Mouse (Mus musculus) hindbrain, embryonic 15.5 days (tissue): ENCODE results near the gene Vamp9. TPM values are rescaled to one million over a fixed set of nuclear protein-coding genes. Genes with fewer than 3 reads are reported as not detected.

Experiments used
- ATAC-seq: fragments of 200-750 bp; cut with Nextera tagmentation; 2 replicates; pipeline ENCODE4 v1.8.0; 2017; ENCODE audit warnings: low read depth, moderate number of reproducible peaks, moderate TSS enrichment; ENCODE audit not compliant: low FRiP score
- H3K27ac ChIP-seq: fragments of 300-500 bp; sonication (generic); replicated peaks from 2 replicates; pipeline ENCODE4 v1.5.1; 2015; ENCODE audit warnings: mild to moderate bottlenecking, inconsistent platforms
- H3K27me3 ChIP-seq: fragments of 300-500 bp; sonication (generic); 2 replicates; pipeline ENCODE4 v1.6.1; 2015; ENCODE audit warnings: control low read depth, inconsistent platforms
- H3K36me3 ChIP-seq: fragments of 300-500 bp; sonication (generic); 2 replicates; pipeline ENCODE4 v1.6.1; 2015; ENCODE audit warnings: control low read depth, inconsistent platforms
- H3K4me1 ChIP-seq: fragments of 300-500 bp; sonication (generic); replicated peaks from 2 replicates; pipeline ENCODE4 v1.6.1; 2015; ENCODE audit warnings: control low read depth, inconsistent platforms
- H3K4me2 ChIP-seq: fragments of 300-500 bp; sonication (generic); 2 replicates; pipeline ENCODE4 v1.6.1; 2015; ENCODE audit warnings: moderate library complexity, mild to moderate bottlenecking, inconsistent platforms
- H3K4me3 ChIP-seq: fragments of 300-500 bp; sonication (generic); 2 replicates; pipeline ENCODE4 v1.5.1; 2015; ENCODE audit warnings: mild to moderate bottlenecking, inconsistent platforms
- H3K9ac ChIP-seq: fragments of 300-500 bp; sonication (generic); 2 replicates; pipeline ENCODE4 v1.6.1; 2015; ENCODE audit warnings: inconsistent platforms
- H3K9me3 ChIP-seq: fragments of 300-500 bp; sonication (generic); 2 replicates; pipeline ENCODE4 v1.6.1; 2016; ENCODE audit warnings: control low read depth, inconsistent platforms
- WGBS: fragments of 180-500 bp; shearing (Covaris S2); methylation state at CpG from one replicate; pipeline ENCODE4 v1.1.7; 2015; 5-methylcytosine and 5-hydroxymethylcytosine counted together
- polyA plus RNA-seq: library from polyadenylated mRNA; unstranded; fragments of >200 nt; fragmentation: Nextera tagmentation; extraction: Ambion mirVana; gene quantifications from 2 replicates; pipeline ENCODE4 v1.2.1, GENCODE M21; 2015

Vamp9 gene
- polyA plus RNA-seq, result 0.76 and 1.2 TPM in 2 replicates

- Histone ChIP-seq H3K4me2 (peak within 1 kb of the TSS; percentile 76), H3K9me3 (no peaks in the 10 kb centered on the region), H3K4me3 (peak within 1 kb of the TSS; percentile 84), H3K9ac (peak within 1 kb of the TSS; percentile 81), H3K4me1 (peaks cover 3% of the 10 kb centered on the region), H3K27me3 (no peaks in the 10 kb centered on the region), H3K36me3 (no peaks in the 10 kb centered on the region), H3K27ac (peak within 1 kb of the TSS; percentile 93)
- 5% methylated on average over 49 of the region's 49 CpGs for WGBS
- ATAC-seq, result peak; percentile 99
These were observed at the start of gene Vamp9 for GRCm38 (mm10) chr5:99906181-99906956. Vamp9 (plus strand) TSS chr5:99906254.

DNA sequence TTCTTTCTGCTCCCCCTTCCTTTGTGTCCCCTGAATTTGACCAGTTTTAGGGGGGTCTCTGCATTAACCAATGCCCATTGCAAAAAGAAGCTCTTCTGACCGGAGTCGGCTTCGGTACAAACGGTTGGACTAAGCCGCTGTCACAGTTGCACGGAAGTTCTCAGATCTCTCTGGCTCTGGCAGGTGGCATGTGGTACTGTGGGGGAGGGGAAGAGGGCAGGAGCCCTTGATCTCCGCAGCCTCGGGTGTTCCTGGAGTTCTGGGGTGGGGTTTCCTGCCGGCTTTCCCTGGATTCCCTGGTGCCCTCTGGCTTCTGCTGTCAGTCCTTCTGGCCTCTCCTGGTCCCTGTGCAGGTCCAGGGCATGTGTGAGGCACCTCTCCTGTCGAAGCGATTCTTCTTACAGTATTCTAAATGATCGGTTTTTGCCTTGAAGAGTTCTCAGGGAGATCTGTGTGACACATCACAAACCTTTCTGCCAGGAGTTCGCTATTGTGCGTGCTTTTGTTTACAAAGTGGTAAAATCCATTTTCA, 48.9 kb upstream of the Vamp9 start:
- 0 out of 2 replicates have a peak, but pooled peaks cover 3% of the 10 kb centered on the region for H3K4me1 ChIP-seq
- H3K27ac ChIP-seq, result no peak overlapping the region
- no peak overlapping the region for H3K4me2 ChIP-seq
- H3K9ac ChIP-seq, result no peak overlapping the region
- no peak overlapping the region for H3K4me3 ChIP-seq
- WGBS, result 47% methylated on average over 14 of the region's 14 CpGs
- H3K36me3 ChIP-seq, result no peaks in the 10 kb centered on the region
- no peaks in the 10 kb centered on the region for H3K27me3 ChIP-seq
- H3K9me3 ChIP-seq, result no peaks in the 10 kb centered on the region
- no peak for ATAC-seq

- no peaks in the 10 kb centered on the region for H3K36me3 ChIP-seq
- no peak overlapping the region for H3K9ac ChIP-seq
- H3K4me1 ChIP-seq, result 0 out of 2 replicates have a peak, but pooled peaks cover 3% of the 10 kb centered on the region
- no peaks in the 10 kb centered on the region for H3K27me3 ChIP-seq
- H3K4me3 ChIP-seq, result no peak overlapping the region
- no peak overlapping the region for H3K27ac ChIP-seq
- no peak for ATAC-seq
- no peak overlapping the region for H3K4me2 ChIP-seq
- WGBS, result 49% methylated on average over 13 of the region's 13 CpGs
- H3K9me3 ChIP-seq, result no peaks in the 10 kb centered on the region
These were observed 46.2 kb upstream of the Vamp9 start for GRCm38 (mm10) chr5:99859637-99860433.

GRCm38 (mm10) chr5:99861816-99862215, 44.2 kb upstream of the Vamp9 start:
- WGBS, result 88% methylated on average over 6 of the region's 6 CpGs

GRCm38 (mm10) chr5:99863656-99864380, 42.2 kb upstream of the Vamp9 start:
- H3K9me3 ChIP-seq, result no peaks in the 10 kb centered on the region
- no peak overlapping the region for H3K27ac ChIP-seq
- no peak overlapping the region for H3K9ac ChIP-seq
- H3K4me1 ChIP-seq, result no peaks in the 10 kb centered on the region
- no peak for ATAC-seq
- no peak overlapping the region for H3K4me3 ChIP-seq
- H3K27me3 ChIP-seq, result no peaks in the 10 kb centered on the region
- H3K36me3 ChIP-seq, result no peaks in the 10 kb centered on the region
- WGBS, result 81% methylated on average over 13 of the region's 13 CpGs
- no peak overlapping the region for H3K4me2 ChIP-seq

More at GRCm38 (mm10) chr5:99861816-99862215, 44.2 kb upstream of the Vamp9 start:
- Histone ChIP-seq H3K36me3 (no peaks in the 10 kb centered on the region), H3K4me2 (no peak overlapping the region), H3K9ac (no peak overlapping the region), H3K27ac (no peak overlapping the region), H3K27me3 (no peaks in the 10 kb centered on the region), H3K4me1 (0 out of 2 replicates have a peak, but pooled peaks cover 3% of the 10 kb centered on the region), H3K9me3 (no peaks in the 10 kb centered on the region), H3K4me3 (no peak overlapping the region)
- ATAC-seq, result no peak

GRCm38 (mm10) chr5:99865779-99866178, 40.3 kb upstream of the Vamp9 start:
- no peak overlapping the region for H3K4me3 ChIP-seq
- H3K4me1 ChIP-seq, result no peaks in the 10 kb centered on the region
- H3K36me3 ChIP-seq, result no peaks in the 10 kb centered on the region
- H3K9ac ChIP-seq, result no peak overlapping the region
- no peak overlapping the region for H3K27ac ChIP-seq
- H3K27me3 ChIP-seq, result no peaks in the 10 kb centered on the region
- no peak overlapping the region for H3K4me2 ChIP-seq
- no peaks in the 10 kb centered on the region for H3K9me3 ChIP-seq
- ATAC-seq, result no peak
- WGBS, result 85% methylated on average over 1 of the region's 1 CpGs

GRCm38 (mm10) chr5:99868286-99868685, 37.8 kb upstream of the Vamp9 start:
- Histone ChIP-seq H3K9me3 (no peaks in the 10 kb centered on the region), H3K4me1 (peaks cover 7% of the 10 kb centered on the region; the same call in 1 of the 2 replicates), H3K36me3 (no peaks in the 10 kb centered on the region), H3K4me2 (no peak overlapping the region), H3K27ac (no peak overlapping the region), H3K27me3 (no peaks in the 10 kb centered on the region), H3K9ac (no peak overlapping the region), H3K4me3 (no peak overlapping the region)
- 94% methylated on average over 17 of the region's 17 CpGs for WGBS
- ATAC-seq, result no peak

DNA sequence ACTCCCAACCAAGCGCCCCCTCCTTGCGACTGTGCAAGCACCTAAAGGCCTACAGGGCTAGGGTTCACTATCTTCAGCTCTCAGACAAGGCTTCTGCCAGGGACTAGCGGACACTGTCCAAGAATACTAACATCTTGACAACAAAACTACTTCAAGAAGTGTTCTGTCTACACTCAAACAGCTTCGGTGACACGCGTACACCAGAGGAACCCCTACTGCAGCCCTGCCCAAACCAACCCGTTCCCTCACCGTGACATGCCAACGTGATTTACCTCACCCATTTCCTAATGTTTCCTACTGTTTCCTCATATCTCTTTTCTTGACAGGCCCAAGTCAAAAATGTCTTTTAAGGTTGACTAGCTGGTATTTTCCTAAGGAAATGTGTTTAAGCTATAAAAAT, 37.1 kb upstream of the Vamp9 start:
- Histone ChIP-seq H3K9me3 (no peaks in the 10 kb centered on the region), H3K4me1 (peaks cover 7% of the 10 kb centered on the region; the same call in 1 of the 2 replicates), H3K27me3 (no peaks in the 10 kb centered on the region), H3K9ac (no peak overlapping the region), H3K4me3 (no peak overlapping the region), H3K36me3 (no peaks in the 10 kb centered on the region), H3K4me2 (no peak overlapping the region), H3K27ac (no peak overlapping the region)
- no peak for ATAC-seq
- 93% methylated on average over 9 of the region's 9 CpGs for WGBS

- H3K27ac ChIP-seq, result no peak overlapping the region
- no peak for ATAC-seq
- 29% methylated on average over 9 of the region's 9 CpGs for WGBS
- H3K27me3 ChIP-seq, result no peaks in the 10 kb centered on the region
- H3K4me2 ChIP-seq, result no peak overlapping the region
- no peak overlapping the region for H3K9ac ChIP-seq
- H3K9me3 ChIP-seq, result no peaks in the 10 kb centered on the region
- H3K36me3 ChIP-seq, result no peaks in the 10 kb centered on the region
- peaks cover 5% of the 10 kb centered on the region; the same call in 1 of the 2 replicates for H3K4me1 ChIP-seq
- H3K4me3 ChIP-seq, result no peak overlapping the region
These were observed 28.5 kb upstream of the Vamp9 start for GRCm38 (mm10) chr5:99877565-99877964.

DNA sequence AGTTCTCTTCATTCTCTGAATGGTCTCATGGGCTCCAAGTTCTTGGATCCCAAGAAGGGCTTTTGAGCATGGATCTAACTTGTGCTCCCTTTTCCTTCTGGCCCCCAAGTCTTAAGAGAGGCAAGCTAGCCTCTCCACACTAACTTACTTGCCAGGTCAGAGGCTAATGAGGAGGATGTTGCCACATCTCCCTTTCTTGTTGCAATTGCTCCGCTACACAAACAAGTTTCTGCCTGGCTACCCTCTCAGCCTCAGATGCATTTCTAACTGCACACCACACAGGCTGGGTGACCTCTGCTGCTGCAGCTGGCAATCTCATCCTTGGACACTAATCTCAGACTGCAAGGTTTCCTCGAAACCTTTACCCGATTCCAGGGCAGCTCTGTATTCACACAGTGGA, 23.6 kb upstream of the Vamp9 start:
- 0 out of 2 replicates have a peak, but pooled peaks cover 3% of the 10 kb centered on the region for H3K4me1 ChIP-seq
- ATAC-seq, result no peak
- H3K36me3 ChIP-seq, result no peaks in the 10 kb centered on the region
- H3K27me3 ChIP-seq, result no peaks in the 10 kb centered on the region
- H3K4me3 ChIP-seq, result no peak overlapping the region
- 81% methylated on average over 3 of the region's 3 CpGs for WGBS
- no peak overlapping the region for H3K27ac ChIP-seq
- H3K4me2 ChIP-seq, result no peak overlapping the region
- no peaks in the 10 kb centered on the region for H3K9me3 ChIP-seq
- H3K9ac ChIP-seq, result no peak overlapping the region

DNA sequence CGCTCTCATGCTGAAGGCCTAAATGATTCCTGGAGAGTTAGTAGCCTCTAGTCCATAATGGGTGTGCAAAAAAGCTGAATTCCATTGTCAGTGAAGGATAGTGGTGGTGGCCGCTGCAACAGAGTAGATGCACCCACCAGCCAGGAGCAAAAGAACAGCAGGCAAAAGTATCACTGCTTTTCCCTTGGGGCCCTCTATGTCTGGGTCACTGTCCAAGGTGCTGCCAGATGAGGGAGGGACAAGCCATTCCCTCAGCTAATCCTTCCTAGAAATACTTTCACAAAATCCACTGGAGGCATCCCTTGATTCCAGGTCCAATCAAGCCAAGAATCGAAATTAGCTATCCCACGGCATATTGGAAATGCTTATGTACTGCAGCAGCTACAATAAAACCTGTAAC, 22.0 kb upstream of the Vamp9 start:
- H3K4me3 ChIP-seq, result no peak overlapping the region
- H3K36me3 ChIP-seq, result no peaks in the 10 kb centered on the region
- ATAC-seq, result no peak
- no peak overlapping the region for H3K4me2 ChIP-seq
- H3K9ac ChIP-seq, result no peak overlapping the region
- 88% methylated on average over 4 of the region's 4 CpGs for WGBS
- H3K27ac ChIP-seq, result no peak overlapping the region
- no peaks in the 10 kb centered on the region for H3K4me1 ChIP-seq
- H3K27me3 ChIP-seq, result no peaks in the 10 kb centered on the region
- H3K9me3 ChIP-seq, result no peaks in the 10 kb centered on the region
